Mouse (Mus musculus): ENCODE data around the gene Azin2. TPM values are rescaled to one million over a fixed set of nuclear protein-coding genes. Genes with fewer than 3 reads are reported as not detected.
A peak's percentile ranks its signal among the peaks of the same experiment; 100 is the strongest.

Gene Azin2
- polyA plus RNA-seq, 1 experiment, result 17.4 TPM

- H3K4me2 ChIP-seq (ENCODE audit: low read depth), result no peak overlapping the region
- H3K36me3 ChIP-seq (ENCODE audit: control insufficient read depth, insufficient read depth), result no peaks in the 10 kb centered on the region
- no peaks in the 10 kb centered on the region for H3K79me2 ChIP-seq (ENCODE audit: control insufficient read depth, insufficient read depth)
- H3K4me3 ChIP-seq, result no peak overlapping the region
- TF ChIP-seq POLR2A (IDR thresholded peaks at IDR 0.05; ENCODE audit: insufficient read length, low read depth), result no peak
- TF ChIP-seq CEBPB (IDR thresholded peaks at IDR 0.05; ENCODE audit: insufficient read depth, poor library complexity, severe bottlenecking), result no peak
- TF ChIP-seq E2F4 (IDR thresholded peaks at IDR 0.05; ENCODE audit: insufficient read depth), result no peak
- TF ChIP-seq MAX (IDR thresholded peaks at IDR 0.05; ENCODE audit: low read depth), result no peak
- TF ChIP-seq MYOD1 (IDR thresholded peaks at IDR 0.05; ENCODE audit: control insufficient read depth in 1 of 3, insufficient read length in 2 of 3, low read depth in 2 of 3), result no peak
- no peak overlapping the region for H3ac ChIP-seq (ENCODE audit: control insufficient read depth, insufficient read length)
- H3K27me3 ChIP-seq (ENCODE audit: control insufficient read depth, insufficient read depth, insufficient read length), result no peaks in the 10 kb centered on the region
Observed at GRCm38 (mm10) chr4:128942346-128942745, 19.9 kb downstream of the Azin2 start.

GRCm38 (mm10) chr4:128935595-128935994, 26.6 kb downstream of the Azin2 start:
- no peaks in the 10 kb centered on the region for H3K79me2 ChIP-seq (ENCODE audit: control insufficient read depth, insufficient read depth)
- TF ChIP-seq POLR2A (IDR thresholded peaks at IDR 0.05; ENCODE audit: insufficient read length, low read depth), result no peak
- no peak for TF ChIP-seq MYOG (IDR thresholded peaks at IDR 0.05; ENCODE audit: control insufficient read depth in 1 of 3, insufficient read depth in 1 of 3, insufficient read length in 2 of 3, low read depth in 2 of 3)
- TF ChIP-seq TCF3 (IDR thresholded peaks at IDR 0.05; ENCODE audit: insufficient read length, low read depth), result no peak
- TF ChIP-seq SRF (IDR thresholded peaks at IDR 0.05; ENCODE audit: control insufficient read depth, insufficient read length, low read depth), result no peak
- no peak for TF ChIP-seq USF1 (IDR thresholded peaks at IDR 0.05; ENCODE audit: low read depth)
- no peak for TF ChIP-seq POLR2AphosphoS2 (IDR thresholded peaks at IDR 0.05; ENCODE audit: insufficient read length, low read depth)
- no peak for TF ChIP-seq TCF12 (IDR thresholded peaks at IDR 0.05; ENCODE audit: insufficient read depth, poor library complexity, severe bottlenecking)
- no peak for TF ChIP-seq MYOD1 (IDR thresholded peaks at IDR 0.05; ENCODE audit: control insufficient read depth in 1 of 3, insufficient read length in 2 of 3, low read depth in 2 of 3)
- no peak for TF ChIP-seq E2F4 (IDR thresholded peaks at IDR 0.05; ENCODE audit: insufficient read depth)
- no peak for TF ChIP-seq MAX (IDR thresholded peaks at IDR 0.05; ENCODE audit: low read depth)
- no peak for TF ChIP-seq REST (IDR thresholded peaks at IDR 0.05; ENCODE audit: insufficient read depth, insufficient read length)
- no peak for TF ChIP-seq CEBPB (IDR thresholded peaks at IDR 0.05; ENCODE audit: insufficient read depth, poor library complexity, severe bottlenecking)
- H3K36me3 ChIP-seq (ENCODE audit: control insufficient read depth, insufficient read depth), result no peaks in the 10 kb centered on the region
- no peak overlapping the region for H3K4me2 ChIP-seq (ENCODE audit: low read depth)
- no peak overlapping the region for H3K4me3 ChIP-seq
- no peak overlapping the region for H3ac ChIP-seq (ENCODE audit: control insufficient read depth, insufficient read length)
- H3K27me3 ChIP-seq (ENCODE audit: control insufficient read depth, insufficient read depth, insufficient read length), result no peaks in the 10 kb centered on the region

- no peak overlapping the region for H3K4me2 ChIP-seq (ENCODE audit: low read depth)
- no peak for TF ChIP-seq POLR2A (IDR thresholded peaks at IDR 0.05; ENCODE audit: insufficient read length, low read depth)
- TF ChIP-seq TCF12 (IDR thresholded peaks at IDR 0.05; ENCODE audit: insufficient read depth, poor library complexity, severe bottlenecking), result no peak
- TF ChIP-seq MYOD1 (IDR thresholded peaks at IDR 0.05; ENCODE audit: control insufficient read depth in 1 of 3, insufficient read length in 2 of 3, low read depth in 2 of 3), result no peak
- no peak for TF ChIP-seq SRF (IDR thresholded peaks at IDR 0.05; ENCODE audit: control insufficient read depth, insufficient read length, low read depth)
- no peak overlapping the region for H3K4me3 ChIP-seq
- no peaks in the 10 kb centered on the region for H3K79me2 ChIP-seq (ENCODE audit: control insufficient read depth, insufficient read depth)
- H3ac ChIP-seq (ENCODE audit: control insufficient read depth, insufficient read length), result no peak overlapping the region
- H3K36me3 ChIP-seq (ENCODE audit: control insufficient read depth, insufficient read depth), result no peaks in the 10 kb centered on the region
- H3K27me3 ChIP-seq (ENCODE audit: control insufficient read depth, insufficient read depth, insufficient read length), result no peaks in the 10 kb centered on the region
Observed at GRCm38 (mm10) chr4:128932783-128933182, 29.5 kb downstream of the Azin2 start.

GRCm38 (mm10) chr4:128924841-128925606, 37.2 kb downstream of the Azin2 start:
- no peak for TF ChIP-seq TCF3 (IDR thresholded peaks at IDR 0.05; ENCODE audit: insufficient read length, low read depth)
- peak; percentile 11 for TF ChIP-seq POLR2AphosphoS2 (IDR thresholded peaks at IDR 0.05; ENCODE audit: insufficient read length, low read depth)
- TF ChIP-seq MYOG (IDR thresholded peaks at IDR 0.05; ENCODE audit: control insufficient read depth in 1 of 3, insufficient read depth in 1 of 3, insufficient read length in 2 of 3, low read depth in 2 of 3), result no peak
- no peak for TF ChIP-seq SRF (IDR thresholded peaks at IDR 0.05; ENCODE audit: control insufficient read depth, insufficient read length, low read depth)
- TF ChIP-seq POLR2A (IDR thresholded peaks at IDR 0.05; ENCODE audit: insufficient read length, low read depth), result peak; percentile 46
- no peak for TF ChIP-seq CEBPB (IDR thresholded peaks at IDR 0.05; ENCODE audit: insufficient read depth, poor library complexity, severe bottlenecking)
- TF ChIP-seq E2F4 (IDR thresholded peaks at IDR 0.05; ENCODE audit: insufficient read depth), result no peak
- TF ChIP-seq REST (IDR thresholded peaks at IDR 0.05; ENCODE audit: insufficient read depth, insufficient read length), result no peak
- no peak for TF ChIP-seq MYOD1 (IDR thresholded peaks at IDR 0.05; ENCODE audit: control insufficient read depth in 1 of 3, insufficient read length in 2 of 3, low read depth in 2 of 3)
- TF ChIP-seq USF1 (IDR thresholded peaks at IDR 0.05; ENCODE audit: low read depth), result no peak
- TF ChIP-seq TCF12 (IDR thresholded peaks at IDR 0.05; ENCODE audit: insufficient read depth, poor library complexity, severe bottlenecking), result no peak
- TF ChIP-seq MAX (IDR thresholded peaks at IDR 0.05; ENCODE audit: low read depth), result no peak
- no peaks in the 10 kb centered on the region for H3K36me3 ChIP-seq (ENCODE audit: control insufficient read depth, insufficient read depth)
- H3K4me2 ChIP-seq (ENCODE audit: low read depth), result peak overlapping the region; percentile 82
- peak overlapping the region; percentile 16 for H3K4me3 ChIP-seq
- peaks cover 18% of the 10 kb centered on the region for H3K27me3 ChIP-seq (ENCODE audit: control insufficient read depth, insufficient read depth, insufficient read length)
- H3K79me2 ChIP-seq (ENCODE audit: control insufficient read depth, insufficient read depth), result no peaks in the 10 kb centered on the region
- H3ac ChIP-seq (ENCODE audit: control insufficient read depth, insufficient read length), result no peak overlapping the region

GRCm38 (mm10) chr4:128923603-128924002, 38.6 kb downstream of the Azin2 start:
- Histone ChIP-seq H3K4me2 (ENCODE audit: low read depth) (no peak overlapping the region), H3K27me3 (ENCODE audit: control insufficient read depth, insufficient read depth, insufficient read length) (peaks cover 23% of the 10 kb centered on the region), H3ac (ENCODE audit: control insufficient read depth, insufficient read length) (no peak overlapping the region), H3K4me3 (no peak overlapping the region), H3K36me3 (ENCODE audit: control insufficient read depth, insufficient read depth) (no peaks in the 10 kb centered on the region), H3K79me2 (ENCODE audit: control insufficient read depth, insufficient read depth) (no peaks in the 10 kb centered on the region)
- TF ChIP-seq MYOD1 (IDR thresholded peaks at IDR 0.05; ENCODE audit: control insufficient read depth in 1 of 3, insufficient read length in 2 of 3, low read depth in 2 of 3), result no peak
- TF ChIP-seq MAX (IDR thresholded peaks at IDR 0.05; ENCODE audit: low read depth), result no peak
- TF ChIP-seq REST (IDR thresholded peaks at IDR 0.05; ENCODE audit: insufficient read depth, insufficient read length), result no peak
- TF ChIP-seq SRF (IDR thresholded peaks at IDR 0.05; ENCODE audit: control insufficient read depth, insufficient read length, low read depth), result no peak
- TF ChIP-seq POLR2AphosphoS2 (IDR thresholded peaks at IDR 0.05; ENCODE audit: insufficient read length, low read depth), result no peak
- TF ChIP-seq CEBPB (IDR thresholded peaks at IDR 0.05; ENCODE audit: insufficient read depth, poor library complexity, severe bottlenecking), result no peak
- no peak for TF ChIP-seq MYOG (IDR thresholded peaks at IDR 0.05; ENCODE audit: control insufficient read depth in 1 of 3, insufficient read depth in 1 of 3, insufficient read length in 2 of 3, low read depth in 2 of 3)
- no peak for TF ChIP-seq POLR2A (IDR thresholded peaks at IDR 0.05; ENCODE audit: insufficient read length, low read depth)
- TF ChIP-seq TCF12 (IDR thresholded peaks at IDR 0.05; ENCODE audit: insufficient read depth, poor library complexity, severe bottlenecking), result no peak
- no peak for TF ChIP-seq USF1 (IDR thresholded peaks at IDR 0.05; ENCODE audit: low read depth)
- TF ChIP-seq TCF3 (IDR thresholded peaks at IDR 0.05; ENCODE audit: insufficient read length, low read depth), result no peak
